Mouse (Mus musculus): Measurements from ENCODE around the gene Slc22a14. TPM values are rescaled to one million over a fixed set of nuclear protein-coding genes. Genes with fewer than 3 reads are reported as not detected.

Slc22a14 gene
- polyA plus RNA-seq, 1 experiment from 2014 or later = not detected

DNA sequence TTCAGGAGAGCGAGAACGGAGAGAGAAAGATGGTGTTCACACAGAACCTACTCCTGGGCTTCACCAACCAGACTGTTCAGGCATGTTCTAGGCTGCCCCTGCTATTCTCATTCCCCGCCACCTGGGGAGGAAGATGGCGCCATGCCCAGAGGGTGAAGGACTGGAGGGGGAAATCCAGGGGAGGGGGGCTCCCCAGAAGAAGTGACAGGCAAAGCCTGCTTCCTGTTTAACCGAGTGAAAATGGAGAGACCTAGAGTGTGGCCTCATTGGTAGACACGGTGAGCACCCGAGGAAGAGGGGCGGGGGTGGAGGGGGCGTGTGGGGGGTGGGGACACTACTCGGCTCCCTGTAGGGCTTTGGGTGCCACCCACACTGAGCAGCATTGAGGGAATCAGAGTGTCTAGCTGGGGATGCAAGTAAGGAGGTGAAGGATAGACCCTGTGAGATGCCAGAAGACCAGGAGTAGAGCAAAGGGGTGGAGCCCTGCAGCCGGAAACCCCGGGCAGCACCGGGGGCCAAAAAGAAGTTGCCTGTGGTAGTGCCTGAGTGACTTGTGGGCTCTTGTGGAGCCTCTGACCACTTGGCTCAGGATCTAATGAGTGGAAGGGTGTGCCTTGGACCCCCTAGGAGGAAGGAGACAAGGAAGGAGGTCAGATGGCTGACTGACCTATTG, 219.1 kb downstream of the Slc22a14 start:
- WGBS = 56% methylated on average over 13 of the region's 13 CpGs
- no peaks in the 10 kb centered on the region for H3K4me1 ChIP-seq (replicated peaks; ENCODE audit: control insufficient read depth, insufficient read depth)
- no peak overlapping the region for H3K4me3 ChIP-seq (ENCODE audit: low read depth, low read length)
- no peak for ATAC-seq (ENCODE audit: low FRiP score, low TSS enrichment)
- H3K27me3 ChIP-seq (ENCODE audit: control insufficient read depth, insufficient read depth, low read length) = no peaks in the 10 kb centered on the region
- H3K4me2 ChIP-seq (replicated peaks; ENCODE audit: low read depth) = no peak overlapping the region
- no peaks in the 10 kb centered on the region for H3K36me3 ChIP-seq (ENCODE audit: control insufficient read depth, insufficient read depth, low read length)
- TF ChIP-seq CTCF (IDR thresholded peaks at IDR 0.05; ENCODE audit: low read depth) (no peak), EP300 (optimal IDR thresholded peaks at IDR 0.05) (no peak)
- DNase-seq (ENCODE audit: low spot score) = no peak
- no peak overlapping the region for H3K9ac ChIP-seq (ENCODE audit: low read length)
- H3K27ac ChIP-seq (replicated peaks) = no peak overlapping the region
- H3K9me3 ChIP-seq (ENCODE audit: control insufficient read depth, low read length) = no peaks in the 10 kb centered on the region

DNA sequence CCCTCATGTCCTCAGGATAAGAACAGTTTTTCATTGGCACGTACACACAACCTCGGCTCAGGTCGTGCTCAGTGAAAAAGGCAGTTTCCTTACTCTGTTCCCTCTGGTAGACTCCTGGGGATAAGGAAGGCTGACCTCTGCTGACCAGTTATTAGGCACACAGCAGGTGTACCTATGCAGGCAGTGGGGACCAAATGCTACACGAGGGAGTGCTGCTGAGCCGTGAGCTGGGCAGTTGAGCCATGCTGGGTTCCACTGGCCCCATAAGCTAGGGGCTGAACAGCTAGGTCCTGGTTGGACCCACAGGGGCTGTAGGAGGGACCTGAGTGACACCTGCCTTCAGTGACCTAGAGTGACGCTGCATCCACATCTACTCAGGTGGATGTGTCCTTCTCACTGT, 219.7 kb downstream of the Slc22a14 start:
- no peak for ATAC-seq (ENCODE audit: low FRiP score, low TSS enrichment)
- 58% methylated on average over 6 of the region's 6 CpGs for WGBS

DNA sequence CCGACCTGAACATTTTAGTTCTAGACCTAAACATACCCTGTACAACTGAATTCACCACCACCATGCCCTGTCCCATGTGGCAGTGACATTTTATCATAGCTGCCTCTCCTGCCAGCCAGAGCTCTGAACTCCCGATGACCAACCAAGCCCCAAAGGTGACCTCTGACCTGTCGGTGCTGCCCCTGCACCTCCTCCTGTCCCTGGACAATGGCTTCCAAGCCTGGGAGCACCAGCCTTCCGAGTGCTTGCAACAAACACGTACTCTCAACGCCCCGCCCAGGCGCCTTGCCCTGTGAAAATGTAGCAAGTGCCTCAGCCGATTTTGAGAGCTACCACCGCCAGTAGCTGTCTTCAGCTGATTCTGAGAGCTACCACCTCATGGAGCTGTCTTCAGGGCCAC, 220.2 kb downstream of the Slc22a14 start:
- H3K36me3 ChIP-seq (ENCODE audit: control insufficient read depth, insufficient read depth, low read length) = no peaks in the 10 kb centered on the region
- no peak overlapping the region for H3K4me2 ChIP-seq (replicated peaks; ENCODE audit: low read depth)
- TF ChIP-seq EP300 (optimal IDR thresholded peaks at IDR 0.05) = no peak
- TF ChIP-seq CTCF (IDR thresholded peaks at IDR 0.05; ENCODE audit: low read depth) = no peak
- no peak overlapping the region for H3K9ac ChIP-seq (ENCODE audit: low read length)
- no peak for DNase-seq (ENCODE audit: low spot score)
- no peak overlapping the region for H3K27ac ChIP-seq (replicated peaks)
- no peak for ATAC-seq (ENCODE audit: low FRiP score, low TSS enrichment)
- H3K4me3 ChIP-seq (ENCODE audit: low read depth, low read length) = no peak overlapping the region
- H3K27me3 ChIP-seq (ENCODE audit: control insufficient read depth, insufficient read depth, low read length) = no peaks in the 10 kb centered on the region
- WGBS = 57% methylated on average over 10 of the region's 10 CpGs
- H3K9me3 ChIP-seq (ENCODE audit: control insufficient read depth, low read length) = no peaks in the 10 kb centered on the region
- H3K4me1 ChIP-seq (replicated peaks; ENCODE audit: control insufficient read depth, insufficient read depth) = no peaks in the 10 kb centered on the region

More for the DNA sequence above, 219.7 kb downstream of the Slc22a14 start:
- Histone ChIP-seq H3K9me3 (ENCODE audit: control insufficient read depth, low read length) (no peaks in the 10 kb centered on the region), H3K27ac (replicated peaks) (no peak overlapping the region), H3K36me3 (ENCODE audit: control insufficient read depth, insufficient read depth, low read length) (no peaks in the 10 kb centered on the region), H3K27me3 (ENCODE audit: control insufficient read depth, insufficient read depth, low read length) (no peaks in the 10 kb centered on the region), H3K4me1 (replicated peaks; ENCODE audit: control insufficient read depth, insufficient read depth) (no peaks in the 10 kb centered on the region), H3K4me2 (replicated peaks; ENCODE audit: low read depth) (no peak overlapping the region), H3K9ac (ENCODE audit: low read length) (no peak overlapping the region), H3K4me3 (ENCODE audit: low read depth, low read length) (no peak overlapping the region)
- no peak for DNase-seq (ENCODE audit: low spot score)
- TF ChIP-seq EP300 (optimal IDR thresholded peaks at IDR 0.05) = no peak
- TF ChIP-seq CTCF (IDR thresholded peaks at IDR 0.05; ENCODE audit: low read depth) = no peak

DNA sequence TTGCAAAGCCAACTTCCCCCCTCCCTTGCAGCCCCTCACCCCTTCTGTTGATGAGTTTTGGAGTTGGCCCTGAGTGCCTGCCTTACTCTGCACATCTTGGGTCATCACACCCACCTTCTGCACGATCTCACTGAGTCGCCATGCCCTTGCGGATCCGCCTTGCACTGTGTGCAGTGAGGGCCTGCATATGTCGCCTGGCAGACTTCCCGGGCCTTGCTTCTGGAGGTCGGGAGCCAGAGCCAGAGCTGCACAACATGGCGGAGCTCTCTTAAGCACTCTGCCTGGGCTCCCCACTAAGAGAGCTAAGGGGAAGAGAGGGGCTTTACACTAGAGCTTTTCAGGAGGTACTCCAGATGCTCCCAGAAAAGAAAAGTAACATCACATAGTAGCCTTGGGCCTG, 220.7 kb downstream of the Slc22a14 start:
- Histone ChIP-seq H3K9ac (ENCODE audit: low read length) (no peak overlapping the region), H3K4me3 (ENCODE audit: low read depth, low read length) (no peak overlapping the region), H3K4me2 (replicated peaks; ENCODE audit: low read depth) (no peak overlapping the region), H3K4me1 (replicated peaks; ENCODE audit: control insufficient read depth, insufficient read depth) (no peaks in the 10 kb centered on the region), H3K36me3 (ENCODE audit: control insufficient read depth, insufficient read depth, low read length) (no peaks in the 10 kb centered on the region), H3K27ac (replicated peaks) (no peak overlapping the region), H3K9me3 (ENCODE audit: control insufficient read depth, low read length) (no peaks in the 10 kb centered on the region), H3K27me3 (ENCODE audit: control insufficient read depth, insufficient read depth, low read length) (no peaks in the 10 kb centered on the region)
- 73% methylated on average over 8 of the region's 8 CpGs for WGBS
- no peak for ATAC-seq (ENCODE audit: low FRiP score, low TSS enrichment)
- no peak for DNase-seq (ENCODE audit: low spot score)
- no peak for TF ChIP-seq CTCF (IDR thresholded peaks at IDR 0.05; ENCODE audit: low read depth)
- TF ChIP-seq EP300 (optimal IDR thresholded peaks at IDR 0.05) = no peak

DNA sequence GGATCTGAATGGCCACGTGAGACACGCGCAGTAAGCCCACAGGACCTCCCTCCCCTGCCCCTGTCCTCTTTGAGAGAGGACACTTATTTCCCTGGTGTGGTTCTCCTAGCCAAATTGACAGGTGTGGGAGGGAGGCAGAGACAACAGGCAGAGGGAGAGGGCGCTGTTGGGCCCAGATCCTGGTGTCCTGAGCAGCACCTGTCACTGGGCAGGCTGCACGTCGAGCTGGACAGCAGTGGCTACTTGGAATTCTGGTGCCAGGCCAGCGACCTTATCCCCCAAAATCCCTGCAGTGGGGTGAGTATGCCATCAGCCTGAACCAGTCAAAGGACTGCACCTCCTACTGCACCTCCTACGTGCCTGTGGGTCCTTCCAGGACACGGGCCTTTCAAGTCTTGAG, 222.0 kb downstream of the Slc22a14 start:
- no peaks in the 10 kb centered on the region for H3K36me3 ChIP-seq (ENCODE audit: control insufficient read depth, insufficient read depth, low read length)
- TF ChIP-seq CTCF (IDR thresholded peaks at IDR 0.05; ENCODE audit: low read depth) = peak; percentile 7; the same call in 1 of the 2 replicates
- no peak for TF ChIP-seq EP300 (optimal IDR thresholded peaks at IDR 0.05)
- H3K4me1 ChIP-seq (replicated peaks; ENCODE audit: control insufficient read depth, insufficient read depth) = no peaks in the 10 kb centered on the region
- H3K9ac ChIP-seq (ENCODE audit: low read length) = no peak overlapping the region
- no peak overlapping the region for H3K4me2 ChIP-seq (replicated peaks; ENCODE audit: low read depth)
- H3K27me3 ChIP-seq (ENCODE audit: control insufficient read depth, insufficient read depth, low read length) = no peaks in the 10 kb centered on the region
- H3K9me3 ChIP-seq (ENCODE audit: control insufficient read depth, low read length) = no peaks in the 10 kb centered on the region
- H3K4me3 ChIP-seq (ENCODE audit: low read depth, low read length) = no peak overlapping the region
- WGBS = 65% methylated on average over 9 of the region's 9 CpGs
- DNase-seq (ENCODE audit: low spot score) (no peak), ATAC-seq (ENCODE audit: low FRiP score, low TSS enrichment) (no peak)
- no peak overlapping the region for H3K27ac ChIP-seq (replicated peaks)

DNA sequence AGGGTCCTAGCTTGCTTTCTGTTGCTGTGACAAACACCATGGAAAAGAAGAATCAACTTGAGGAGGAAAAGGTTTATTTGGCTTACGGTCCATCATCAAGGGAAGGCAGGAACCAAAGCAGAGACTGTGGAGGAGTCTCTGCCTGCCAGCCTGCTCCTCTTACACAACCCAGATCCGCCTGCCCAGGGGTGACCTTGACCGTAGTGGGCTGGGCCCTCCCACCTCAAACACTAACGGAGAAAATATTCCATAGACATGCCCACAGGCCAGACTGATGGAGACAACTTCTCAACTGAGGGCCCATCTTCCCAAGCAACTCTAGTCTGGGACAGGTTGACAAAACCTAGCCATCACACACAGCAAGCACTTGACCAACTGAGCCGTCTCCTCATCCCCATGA, 223.3 kb downstream of the Slc22a14 start:
- H3K27ac ChIP-seq (replicated peaks) = no peak overlapping the region
- TF ChIP-seq EP300 (optimal IDR thresholded peaks at IDR 0.05) = no peak
- no peak for TF ChIP-seq CTCF (IDR thresholded peaks at IDR 0.05; ENCODE audit: low read depth)
- no peak overlapping the region for H3K9ac ChIP-seq (ENCODE audit: low read length)
- no peaks in the 10 kb centered on the region for H3K9me3 ChIP-seq (ENCODE audit: control insufficient read depth, low read length)
- no peak overlapping the region for H3K4me2 ChIP-seq (replicated peaks; ENCODE audit: low read depth)
- H3K4me3 ChIP-seq (ENCODE audit: low read depth, low read length) = no peak overlapping the region
- 79% methylated on average over 5 of the region's 5 CpGs for WGBS
- no peaks in the 10 kb centered on the region for H3K36me3 ChIP-seq (ENCODE audit: control insufficient read depth, insufficient read depth, low read length)
- H3K4me1 ChIP-seq (replicated peaks; ENCODE audit: control insufficient read depth, insufficient read depth) = no peaks in the 10 kb centered on the region
- no peaks in the 10 kb centered on the region for H3K27me3 ChIP-seq (ENCODE audit: control insufficient read depth, insufficient read depth, low read length)
- ATAC-seq (ENCODE audit: low FRiP score, low TSS enrichment) (no peak), DNase-seq (ENCODE audit: low spot score) (no peak)
